Mouse (Mus musculus) monocyte, adult 2 months (primary cell): Measurements from ENCODE around the gene Cnot8.
A peak's percentile ranks its signal among the peaks of the same experiment; 100 is the strongest.
"Not testable (repeated sequence)": the region's sequence is repeated elsewhere in the genome, so short reads cannot be mapped to it uniquely, and the experiment has no call there.

Experiments
- DNase-seq, 2 experiments: peaks; one replicate each; pipeline ENCODE4 v3.0.0; 2022; ENCODE audit warnings: low spot score in 2 of 2, low read depth in 1 of 2

Gene Cnot8

DNA sequence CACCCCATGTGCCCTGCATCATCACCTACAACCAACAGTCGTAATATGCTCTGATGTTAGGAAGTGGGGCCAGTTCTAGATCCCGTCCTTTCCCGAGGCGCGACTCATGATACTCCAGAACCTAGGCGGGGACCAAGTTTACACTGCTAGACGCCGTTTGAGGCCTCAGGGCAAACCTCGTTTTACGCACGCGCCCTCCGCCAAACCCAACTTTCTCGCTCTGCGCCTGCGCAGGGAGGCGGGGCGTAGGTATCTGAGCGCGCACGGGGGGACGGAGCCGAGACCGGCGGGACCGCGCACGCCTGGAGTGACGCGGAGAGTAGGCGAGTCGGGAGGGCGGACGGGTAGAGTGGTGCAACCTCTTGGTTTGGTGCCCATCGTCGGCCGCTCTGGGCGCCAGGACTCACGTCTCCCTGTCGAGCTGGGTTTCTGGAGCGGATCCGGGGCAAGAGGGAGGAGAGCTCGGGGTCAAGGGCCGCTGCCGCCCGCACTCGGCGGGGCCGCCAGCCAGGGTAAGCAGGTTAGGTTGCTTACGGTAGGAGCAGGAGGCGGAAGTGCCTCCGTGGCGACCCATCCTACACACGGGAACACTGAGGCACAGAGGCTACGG, at the start of gene Cnot8:
TSS of gene Cnot8 (plus strand) at position 457 of the 610 bp plus-strand sequence.
- peak; percentile 98 to 99 for DNase-seq

DNA sequence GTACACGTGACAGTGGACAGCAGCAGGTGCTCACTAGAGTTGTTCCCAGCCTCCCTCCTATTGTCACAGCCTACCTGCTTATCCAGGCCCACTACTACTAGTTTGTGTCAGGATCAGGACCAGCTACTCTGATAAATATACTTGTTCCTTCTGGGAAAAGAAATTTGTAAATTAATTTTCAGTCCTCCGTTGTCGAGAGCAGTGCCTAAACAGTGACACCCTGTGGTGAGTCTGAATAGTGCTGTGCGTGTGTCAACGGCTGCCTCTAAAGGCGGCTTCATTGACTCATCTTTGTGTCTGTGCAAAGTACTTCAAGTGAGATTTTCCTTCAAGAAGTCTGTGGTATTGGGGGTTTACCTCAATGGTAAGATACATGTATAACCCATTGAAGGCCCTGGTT, 46.5 kb upstream of the Cnot8 start:
- peak in 1 of 2 experiments; percentile 8 for DNase-seq

DNA sequence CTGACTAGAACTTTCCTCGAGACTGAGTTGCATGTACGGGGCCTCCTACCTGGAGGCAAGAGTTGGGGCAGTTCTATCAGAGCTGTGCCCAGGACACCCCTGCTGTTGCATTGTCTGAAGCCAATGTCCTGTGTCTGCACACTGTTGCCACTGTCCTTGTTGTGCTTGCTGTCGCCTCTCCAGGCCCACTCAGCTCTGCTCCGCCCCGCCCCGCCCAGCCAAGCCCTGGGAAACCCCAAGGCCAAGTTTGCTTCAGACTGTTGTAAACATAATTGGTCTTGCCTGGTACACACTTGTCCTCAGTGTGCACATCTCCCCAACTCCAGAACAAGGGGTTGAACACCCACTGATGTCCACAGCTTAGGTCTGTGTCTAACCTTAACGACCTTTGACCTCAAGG, 44.2 kb upstream of the Cnot8 start:
- not testable (repeated sequence) for DNase-seq

DNA sequence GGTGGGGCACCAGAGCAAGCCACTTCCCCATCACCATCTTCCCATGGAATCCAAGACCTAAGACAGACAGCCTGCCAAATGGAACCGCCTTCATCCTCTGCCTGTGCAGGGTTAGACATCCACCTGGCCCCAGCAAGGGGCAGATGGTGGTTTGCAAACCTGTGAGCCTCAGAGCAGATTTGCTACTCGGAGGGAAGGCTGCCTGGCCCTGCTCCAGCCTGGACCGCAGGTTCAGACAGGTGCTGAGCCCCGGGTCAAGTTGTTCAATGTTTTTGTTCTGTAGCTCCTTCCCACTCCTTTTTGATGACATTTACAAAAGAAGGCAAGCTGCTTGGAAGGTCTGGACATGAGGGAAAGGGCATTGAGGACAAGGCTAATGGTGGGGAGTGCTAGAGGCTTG, 42.7 kb upstream of the Cnot8 start:
- not testable (repeated sequence) for DNase-seq

DNA sequence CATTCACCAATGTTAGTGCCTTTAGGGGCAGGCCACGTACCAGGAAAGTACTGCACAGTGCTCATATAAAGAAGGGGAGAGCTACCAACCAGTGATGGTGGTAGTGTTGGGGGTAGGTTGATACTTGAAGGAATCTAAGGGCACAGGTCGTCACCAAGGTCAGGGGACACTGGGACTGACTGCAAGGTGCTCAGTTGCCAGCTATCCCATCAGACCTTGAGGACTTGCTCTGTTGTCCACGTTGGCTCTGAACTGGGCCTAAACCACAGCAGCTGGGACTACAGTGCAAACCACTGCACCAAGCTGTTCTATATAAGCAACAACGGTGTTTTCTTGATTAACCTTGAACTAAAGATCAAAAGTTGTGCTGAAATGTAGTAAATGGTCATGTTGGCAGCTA, 41.4 kb upstream of the Cnot8 start:
- DNase-seq: no peak

DNA sequence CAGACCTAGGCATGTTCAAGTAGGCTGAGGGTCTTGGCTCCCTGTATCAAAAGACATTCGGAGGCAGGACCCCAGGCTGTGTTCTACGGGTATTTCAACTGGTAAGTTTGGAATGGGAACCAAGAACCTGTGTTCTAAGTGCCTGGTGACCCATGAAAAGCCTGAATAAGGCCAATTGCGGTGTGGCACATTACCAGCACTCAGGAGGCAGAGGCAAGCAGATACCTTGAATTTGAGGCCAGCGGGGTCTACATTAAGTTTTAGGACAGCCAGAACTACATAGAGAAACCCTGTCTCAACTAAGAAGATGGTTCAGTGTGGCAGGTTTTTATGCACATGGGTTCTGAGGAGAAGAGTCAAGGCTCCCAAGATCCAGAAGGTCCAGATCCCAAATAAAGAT, 38.9 kb upstream of the Cnot8 start:
- DNase-seq: no peak

DNA sequence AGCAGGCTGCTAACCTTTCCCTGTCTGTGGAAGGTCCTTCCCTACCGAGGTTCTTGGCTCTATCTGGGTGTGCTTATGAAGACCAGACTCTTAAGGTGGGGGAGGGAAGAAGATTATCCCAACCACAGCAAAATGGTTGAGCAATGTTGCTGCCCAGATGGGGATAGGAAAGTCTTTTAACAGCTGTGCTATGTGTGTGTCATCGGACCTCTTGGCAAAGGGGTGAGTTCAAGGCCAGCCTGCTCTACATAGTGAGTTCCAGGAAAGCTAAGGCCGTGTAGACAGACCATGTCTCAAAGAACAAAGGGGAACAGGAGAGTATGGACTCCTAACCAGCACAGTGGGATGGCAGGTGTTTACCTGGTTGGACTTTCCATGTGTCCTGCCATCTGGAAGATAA, 31.0 kb upstream of the Cnot8 start:
- no peak for DNase-seq

DNA sequence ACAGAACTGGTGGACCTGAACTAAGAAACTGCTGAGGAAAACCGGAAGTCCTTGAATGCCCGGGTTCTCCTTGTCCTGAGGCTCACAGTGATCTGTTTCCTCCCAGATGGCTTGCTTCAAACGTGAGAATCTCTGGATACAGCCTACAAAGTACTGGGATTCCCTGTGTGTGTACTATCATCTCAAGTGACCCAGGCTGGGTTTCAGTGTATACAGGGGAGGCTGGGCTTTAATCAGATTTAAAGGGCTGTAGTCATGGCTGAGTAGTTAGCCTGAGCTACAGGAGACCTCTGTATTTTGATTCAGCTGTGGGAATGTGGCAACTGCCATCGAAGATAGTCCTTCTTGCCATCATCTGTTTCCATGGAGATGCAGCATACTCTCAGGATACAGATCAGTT, 26.7 kb upstream of the Cnot8 start:
- no peak for DNase-seq

DNA sequence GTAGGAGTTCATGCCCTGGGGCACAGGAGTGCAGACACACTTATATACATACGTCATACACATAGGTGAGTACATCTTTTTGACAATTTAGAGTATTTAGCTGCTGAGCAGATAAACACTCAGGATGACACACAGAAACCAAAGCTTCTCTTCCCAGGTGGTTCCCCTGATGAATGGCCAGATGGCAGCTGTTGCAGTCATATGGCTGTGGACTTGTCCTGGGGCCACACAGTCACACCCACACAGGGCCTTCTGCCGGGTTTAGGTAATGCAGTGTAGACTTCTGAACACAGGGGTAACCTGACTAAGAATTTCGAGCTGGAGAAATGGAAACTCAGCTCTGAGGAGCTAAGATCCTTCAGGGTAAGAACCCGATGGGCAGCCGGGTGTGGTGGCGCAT, 22.2 kb upstream of the Cnot8 start:
- no peak for DNase-seq

DNA sequence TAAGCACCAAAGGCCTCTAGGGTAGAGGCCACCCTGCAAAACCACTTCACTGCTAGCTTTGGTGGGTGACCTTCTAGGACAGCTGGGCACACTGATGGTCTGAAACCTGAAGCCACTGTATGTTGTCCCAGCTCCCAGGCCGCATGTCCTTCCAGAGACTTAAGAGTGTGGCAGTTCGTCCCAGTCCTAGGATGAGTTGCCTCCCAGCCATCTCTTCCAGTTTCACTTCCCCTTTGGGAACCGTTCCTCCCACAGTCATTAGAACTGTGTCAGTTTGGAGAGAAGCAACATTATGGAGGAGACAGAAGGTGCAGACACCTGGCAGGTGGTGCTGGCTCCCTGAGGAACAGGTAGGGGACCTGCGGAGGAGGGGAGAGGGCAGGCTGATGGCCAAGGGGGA, 11.4 kb upstream of the Cnot8 start:
- DNase-seq: peak in 1 of 2 experiments; percentile 37

DNA sequence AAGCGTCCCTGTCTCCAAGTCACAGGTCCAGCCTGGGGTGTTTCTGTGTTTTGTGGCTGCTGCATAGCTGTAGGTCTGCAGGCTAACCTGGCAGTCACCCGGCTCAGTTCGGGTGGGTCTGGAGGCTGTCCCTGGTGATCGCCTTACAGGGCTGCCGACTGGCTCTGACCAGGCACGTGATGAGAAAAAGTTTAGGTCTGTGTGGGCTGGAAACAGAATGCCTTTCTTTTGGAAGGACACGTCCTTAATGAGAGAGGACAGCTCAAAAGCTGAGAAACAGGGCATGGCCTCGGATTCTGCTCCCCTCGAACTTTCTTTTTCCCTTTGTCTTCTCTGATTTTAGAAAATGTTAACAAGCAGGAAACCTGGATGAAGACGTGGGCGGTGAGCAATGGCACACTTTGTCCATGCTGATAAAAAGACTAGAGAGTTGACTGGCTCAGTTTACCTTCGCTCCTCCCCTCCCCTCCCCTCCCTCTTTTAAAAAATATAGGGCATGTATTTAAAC, 10.9 kb upstream of the Cnot8 start, which contains the start of gene Gm12248:
TSS of gene Gm12248 (minus strand) at position 114 of the 508 bp plus-strand sequence.
- DNase-seq: no peak

DNA sequence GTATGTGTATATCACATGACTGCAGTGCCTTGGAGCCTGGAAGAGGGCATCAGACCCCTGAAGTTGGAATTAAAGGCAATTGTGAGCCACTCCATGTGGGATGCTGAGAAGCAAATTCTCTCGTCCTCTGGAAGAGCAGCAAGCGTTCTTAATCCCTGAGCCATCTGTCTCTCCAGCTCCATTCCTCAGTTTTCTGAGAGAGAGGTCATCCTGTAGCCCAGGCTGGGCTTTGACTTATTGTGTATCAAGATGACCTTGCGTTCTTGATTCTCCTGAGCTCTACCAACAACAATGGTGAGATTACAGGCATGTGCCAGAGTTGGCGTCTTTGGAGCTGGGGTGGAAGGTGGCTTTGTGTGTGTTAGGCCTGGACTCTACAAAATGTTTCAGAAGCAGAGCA, 9.2 kb upstream of the Cnot8 start:
- DNase-seq: no peak

DNA sequence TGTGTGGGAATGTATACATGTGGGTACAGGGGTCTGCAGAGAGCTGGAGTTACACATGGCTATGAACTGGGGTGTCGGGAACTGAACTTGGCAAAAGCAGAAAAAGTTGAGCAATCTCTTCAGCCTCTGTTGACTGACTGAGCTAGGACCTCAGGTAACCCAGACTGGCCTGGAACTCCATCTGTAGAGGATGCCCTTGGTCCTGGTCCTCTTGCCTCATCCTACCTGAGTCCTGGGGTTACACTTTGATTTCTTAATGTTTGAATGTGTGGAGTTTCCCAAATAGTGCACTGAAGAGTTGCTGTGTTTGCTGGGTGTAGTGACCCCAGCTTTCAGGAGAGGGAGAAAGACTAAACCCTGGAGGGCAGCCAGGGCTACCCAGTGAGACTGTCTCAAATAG, 8.4 kb upstream of the Cnot8 start:
- no peak for DNase-seq

DNA sequence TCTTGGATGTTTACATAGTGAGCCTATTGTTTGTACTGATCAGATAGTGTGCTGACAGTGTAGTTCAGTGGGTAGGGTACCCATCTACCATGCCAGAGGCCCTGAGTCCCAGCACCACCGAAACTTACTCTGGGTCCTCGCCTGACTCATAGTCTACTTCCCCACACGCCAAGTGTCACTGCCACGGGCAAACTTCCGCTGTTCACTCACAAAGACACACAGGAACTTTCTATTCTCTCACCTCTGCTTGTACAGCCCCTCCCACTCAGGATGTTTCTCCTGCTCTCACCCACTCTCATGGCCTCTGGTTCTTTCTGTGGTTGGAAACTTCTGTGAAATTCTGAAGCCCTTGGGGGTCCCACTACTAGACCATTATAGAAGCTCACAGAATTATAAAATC, 7.8 kb upstream of the Cnot8 start:
- DNase-seq: peak in 1 of 2 experiments; percentile 19

DNA sequence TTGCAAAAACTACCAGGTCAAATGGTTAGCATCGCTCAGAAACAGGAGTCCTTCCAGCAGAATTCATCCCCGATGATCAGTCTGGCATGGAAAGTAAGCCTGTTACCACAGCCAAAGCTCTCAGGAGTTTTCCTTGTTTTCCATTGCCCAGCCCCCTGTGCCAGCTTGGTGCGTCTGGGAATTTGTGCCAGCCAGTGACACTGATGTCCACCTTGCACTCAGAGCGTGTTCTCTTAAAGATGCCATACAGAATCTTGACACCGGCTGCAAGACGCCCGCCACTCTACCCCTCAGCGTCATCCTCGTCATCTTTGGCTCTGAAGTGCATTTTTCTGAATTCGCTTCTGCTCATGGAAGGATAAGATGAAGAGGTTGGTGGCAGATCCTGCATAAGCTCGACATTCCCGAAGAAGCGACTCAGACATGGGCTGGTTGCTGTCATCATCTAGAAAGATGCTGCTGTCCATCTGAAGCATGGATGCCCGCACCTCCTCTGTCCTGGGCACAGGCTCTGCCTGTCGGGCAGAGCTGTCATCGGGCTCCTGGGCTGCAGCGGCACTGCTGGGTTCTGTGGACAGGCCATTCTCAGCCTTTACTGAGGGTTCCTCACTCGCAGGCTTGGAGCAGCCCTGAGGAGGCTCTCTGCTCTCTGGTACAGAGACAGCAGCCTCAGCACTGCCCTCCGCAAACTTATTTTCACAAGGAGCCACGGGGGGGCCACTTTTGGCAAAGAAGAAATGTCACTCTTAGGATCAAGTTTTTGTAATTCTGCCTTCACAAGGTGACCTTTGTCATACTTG, 6.9 kb upstream of the Cnot8 start:
- DNase-seq: no peak

DNA sequence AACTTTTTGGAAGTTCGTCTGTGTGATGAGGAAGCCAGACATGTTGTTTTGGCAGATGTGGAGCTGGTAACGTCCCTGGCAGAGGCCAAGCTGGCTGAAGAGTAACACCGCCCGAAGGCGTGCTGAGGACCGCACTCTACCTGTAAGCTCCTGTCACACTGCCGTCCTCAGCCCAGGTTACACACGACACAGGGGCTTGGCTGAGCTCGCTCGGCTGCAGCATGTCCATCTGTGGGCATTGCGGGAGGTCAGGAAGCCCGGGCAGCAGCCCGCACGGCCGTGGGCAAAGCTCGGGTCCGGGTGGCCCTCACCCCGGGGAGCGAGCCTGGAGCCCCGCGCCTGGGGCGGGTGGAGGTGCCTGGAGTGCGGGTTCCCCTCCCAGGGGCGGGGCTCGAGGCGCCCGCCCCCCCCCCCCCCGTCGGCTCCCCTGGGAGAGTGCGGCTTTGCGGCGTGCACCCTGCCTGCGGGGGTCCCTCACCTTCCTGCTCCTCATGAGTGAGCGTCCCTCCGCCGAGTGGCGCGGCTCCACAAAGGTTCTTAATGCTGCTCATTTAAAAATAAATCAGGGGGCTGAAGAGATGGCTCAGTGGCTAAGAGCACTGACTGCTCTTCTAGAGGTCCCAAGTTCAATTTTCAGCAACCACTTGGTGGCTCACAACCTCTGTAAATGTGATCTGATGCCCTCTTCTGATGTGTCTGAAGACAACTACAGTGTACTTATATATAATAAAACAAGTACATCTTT, 6.2 kb upstream of the Cnot8 start:
- no peak for DNase-seq

DNA sequence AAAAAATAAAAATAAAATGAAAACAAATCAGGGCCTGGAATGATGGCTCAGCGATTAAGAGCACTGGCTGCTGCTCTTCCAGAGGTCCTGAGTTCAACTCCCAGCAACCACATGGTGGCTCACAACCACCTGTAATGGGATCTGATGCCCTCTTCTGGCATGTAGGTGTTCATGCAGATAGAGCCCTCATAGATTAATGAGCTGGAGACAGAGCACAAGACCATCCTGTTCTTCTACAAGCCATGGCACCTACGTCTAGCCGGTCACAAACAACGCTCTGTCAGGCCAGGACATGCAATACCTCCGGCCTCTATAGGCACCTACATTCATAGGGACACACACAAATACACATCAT, 5.6 kb upstream of the Cnot8 start:
- not testable (repeated sequence) for DNase-seq

DNA sequence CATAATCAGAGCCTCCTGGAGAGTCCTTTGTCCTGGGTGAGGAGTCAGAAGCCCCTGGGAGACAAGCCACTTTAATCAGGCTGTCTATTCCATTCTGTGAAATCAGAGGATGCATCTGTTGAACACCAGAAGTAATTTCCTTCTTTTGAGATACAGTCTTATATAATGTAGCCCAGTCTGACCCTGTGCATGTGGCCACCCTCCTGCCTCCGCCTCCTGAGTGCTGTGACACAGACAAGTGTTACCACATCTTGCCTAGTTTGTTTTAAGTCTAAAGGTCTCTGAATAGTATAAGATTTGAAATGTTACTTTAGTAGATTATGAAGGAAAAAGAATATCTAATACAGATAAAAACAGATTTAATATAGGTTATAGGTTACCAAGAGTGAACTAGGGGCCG, 3.9 kb upstream of the Cnot8 start:
- no peak for DNase-seq

DNA sequence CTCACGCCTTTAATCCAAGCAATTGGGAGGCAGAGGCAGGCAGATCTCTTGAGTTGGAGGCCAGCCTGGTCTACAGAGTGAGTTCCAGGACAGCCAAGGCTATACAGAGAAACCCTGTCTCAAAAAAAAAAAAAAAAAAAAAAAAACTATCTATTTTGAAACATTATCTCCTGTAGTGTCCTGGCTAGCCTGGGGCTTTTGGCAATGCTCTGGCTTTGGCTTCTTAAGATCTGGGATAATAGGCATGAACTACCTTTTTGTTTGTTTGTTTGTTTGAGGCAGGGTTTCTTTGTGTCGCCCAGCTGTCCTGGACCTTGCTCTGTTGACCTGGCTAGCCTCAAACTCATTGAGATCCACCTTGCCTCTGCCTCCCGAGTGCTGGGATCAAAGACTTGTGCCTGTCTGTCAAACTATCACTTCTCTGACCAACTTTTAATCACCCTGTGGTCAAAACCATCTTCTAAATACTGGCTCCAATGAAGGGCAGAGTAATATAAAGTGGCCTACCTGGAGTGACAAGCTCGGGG, 2.7 kb upstream of the Cnot8 start:
- no peak for DNase-seq

DNA sequence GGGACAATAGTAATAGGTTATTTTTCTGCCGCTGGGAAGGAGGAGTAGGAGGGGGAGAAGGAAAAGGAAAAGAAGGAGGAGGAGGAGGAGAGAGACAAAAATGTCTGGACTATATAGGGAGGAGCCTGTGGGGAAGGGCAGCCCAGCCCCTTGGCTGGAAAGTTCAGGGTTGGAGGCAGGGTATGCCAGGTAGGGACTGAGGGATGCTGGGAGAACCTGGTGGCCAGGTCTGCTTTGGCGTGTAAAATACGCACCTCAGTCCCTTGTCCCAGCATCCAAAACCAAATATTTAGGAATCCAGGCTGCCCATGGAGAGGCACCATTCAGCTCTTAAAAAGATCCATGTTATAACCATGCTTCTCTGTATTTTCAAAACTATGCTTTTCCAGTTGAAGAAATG, 1.8 kb upstream of the Cnot8 start:
- DNase-seq: no peak

DNA sequence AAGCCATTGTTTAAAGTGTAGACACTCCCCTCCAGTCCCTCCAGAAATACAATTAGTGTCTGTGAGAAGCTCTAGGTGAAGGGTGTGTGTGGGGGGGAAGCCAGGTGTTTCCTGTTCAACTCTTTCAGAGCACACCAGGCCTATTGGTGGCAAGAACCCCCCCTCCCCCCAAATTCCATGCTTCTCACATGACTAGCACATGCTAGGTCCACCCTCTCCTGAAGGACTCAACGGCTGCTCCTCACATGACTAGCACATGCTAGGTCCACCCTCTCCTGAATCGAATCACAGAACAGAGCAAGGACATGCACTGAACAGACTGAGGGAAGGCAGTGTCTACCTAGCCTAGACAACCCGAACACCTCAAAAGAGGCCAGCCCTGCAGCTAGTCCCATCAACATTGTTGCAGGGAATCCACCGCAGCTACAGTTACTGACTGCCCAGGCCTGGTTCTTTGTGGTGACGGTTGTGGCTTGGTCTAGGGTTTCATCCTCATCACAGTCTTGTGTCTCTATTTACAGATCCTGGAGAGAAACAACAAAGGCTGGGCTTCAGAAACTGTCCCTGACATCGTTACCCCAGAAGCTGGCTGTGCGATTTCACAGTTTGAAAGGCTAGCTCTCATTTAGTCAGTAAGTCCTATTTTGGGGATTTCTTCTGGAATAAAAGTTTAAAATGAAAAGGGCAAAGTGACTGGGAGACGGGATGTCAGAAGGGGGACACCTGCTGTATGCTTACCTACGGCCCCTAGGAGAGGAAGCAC, 1.2 kb upstream of the Cnot8 start:
- DNase-seq: no peak
